Mouse (Mus musculus): ENCODE data around the gene Atxn2l.

Atxn2l gene

DNA sequence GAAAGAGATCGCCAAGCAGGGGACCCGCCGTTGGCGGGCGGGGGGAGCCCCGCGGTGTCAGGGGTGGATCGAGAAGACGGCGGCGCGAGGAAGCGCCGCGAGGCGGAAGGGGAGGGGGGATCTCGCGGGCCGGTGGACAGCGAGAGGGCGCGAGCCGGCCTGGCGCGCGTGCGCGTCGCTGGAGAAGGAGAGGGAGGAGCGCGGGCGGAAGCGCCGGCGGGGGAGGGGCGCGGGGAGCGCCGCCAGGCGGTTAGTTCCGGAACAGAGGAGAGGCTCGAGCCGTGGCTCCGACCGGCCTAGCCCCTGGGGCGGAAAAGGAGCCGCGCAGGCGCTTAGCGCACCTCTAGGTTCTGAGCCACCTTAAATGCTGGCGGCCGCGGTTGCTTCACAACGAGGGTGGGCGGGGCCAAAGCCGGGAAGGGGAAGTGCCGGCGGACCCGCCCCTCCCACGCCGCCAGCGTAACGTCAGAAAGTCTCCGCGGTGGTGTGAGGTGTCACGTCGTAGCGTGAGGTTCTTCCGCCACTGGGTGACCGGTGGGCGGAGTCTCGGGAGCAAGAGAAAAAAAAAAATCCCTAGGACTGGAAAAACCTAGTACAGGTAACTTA is at the start of gene Atxn2l:
Gene Atxn2l, minus strand, starts transcription at position 165 of the 606 bp plus-strand sequence.
- peak; percentile 99 for DNase-seq

DNA sequence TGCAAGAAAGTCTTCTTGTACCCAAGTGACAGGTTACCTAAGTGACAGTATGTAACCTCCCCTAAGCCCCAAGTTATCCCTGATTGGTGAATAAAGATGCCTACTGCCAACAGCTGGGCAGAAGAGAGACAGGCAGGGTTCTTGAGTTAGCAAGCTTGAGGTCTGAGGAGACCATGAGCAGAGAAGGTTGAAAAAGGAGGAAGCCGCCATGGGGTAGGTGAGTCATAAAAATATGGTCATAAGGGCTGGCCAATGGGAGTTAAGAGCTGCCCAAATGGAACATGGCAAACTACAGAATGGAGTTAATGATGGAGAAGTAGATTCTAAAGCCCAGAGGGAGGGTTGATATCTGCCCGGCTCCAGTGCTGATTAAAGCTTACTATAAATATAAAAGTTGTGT is 42.4 kb upstream of the Atxn2l start:
- DNase-seq = no peak

DNA sequence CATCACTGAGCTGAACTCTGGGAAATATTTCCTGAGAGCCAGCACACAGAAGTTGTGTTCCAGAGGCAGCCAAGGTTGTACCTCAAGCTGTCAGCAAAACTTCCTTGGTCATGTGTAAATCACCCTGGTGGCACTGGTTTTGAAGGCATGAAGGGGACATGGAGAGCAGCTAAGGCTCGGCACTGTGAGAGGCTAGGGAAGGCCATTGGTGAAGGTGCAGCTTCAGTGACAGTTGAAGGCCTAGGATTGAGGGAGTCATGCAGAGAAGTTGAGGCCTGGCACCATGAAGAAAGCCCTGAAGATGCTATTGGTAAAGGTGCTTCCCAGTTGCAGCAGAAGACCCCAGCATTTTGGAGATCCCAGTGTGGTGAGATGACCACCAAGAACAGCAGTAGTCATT is 38.4 kb upstream of the Atxn2l start:
- no peak for DNase-seq

DNA sequence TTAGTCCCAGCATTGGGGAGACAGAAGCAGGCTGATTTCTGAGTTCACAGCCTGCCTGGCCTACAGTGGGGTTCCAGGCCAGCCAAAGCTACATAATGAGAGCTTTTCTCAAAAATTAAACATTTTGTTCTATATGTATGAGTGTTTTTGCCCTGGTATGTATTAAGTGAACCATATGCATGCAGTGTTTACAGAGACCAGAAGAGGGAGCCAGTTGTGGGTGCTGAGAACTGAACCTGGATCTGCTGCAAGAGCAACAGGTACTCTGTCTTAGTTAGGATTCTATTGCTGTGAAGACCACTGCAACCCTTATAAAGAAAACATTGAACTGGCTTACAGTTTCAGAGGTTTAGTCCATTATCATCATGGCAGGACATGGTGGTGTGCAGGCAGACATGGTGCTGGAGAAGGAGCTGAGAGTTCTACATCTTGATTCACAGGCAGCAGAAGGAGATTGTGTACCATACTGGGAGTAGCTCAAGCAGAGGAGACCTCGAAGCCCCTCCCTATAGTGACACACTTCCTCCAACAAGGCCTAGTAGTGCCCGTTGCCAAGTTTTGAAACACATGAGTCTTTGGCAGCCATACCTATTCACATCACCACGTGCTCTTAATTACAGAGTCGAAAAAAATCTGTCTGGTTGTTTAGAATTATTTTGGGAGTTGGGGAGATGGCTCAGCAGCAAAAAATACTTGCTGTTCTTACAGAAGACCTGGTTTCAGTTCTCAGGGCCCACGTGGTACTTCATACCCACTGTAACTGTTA is 34.8 kb upstream of the Atxn2l start:
- peak; percentile 24 for DNase-seq

DNA sequence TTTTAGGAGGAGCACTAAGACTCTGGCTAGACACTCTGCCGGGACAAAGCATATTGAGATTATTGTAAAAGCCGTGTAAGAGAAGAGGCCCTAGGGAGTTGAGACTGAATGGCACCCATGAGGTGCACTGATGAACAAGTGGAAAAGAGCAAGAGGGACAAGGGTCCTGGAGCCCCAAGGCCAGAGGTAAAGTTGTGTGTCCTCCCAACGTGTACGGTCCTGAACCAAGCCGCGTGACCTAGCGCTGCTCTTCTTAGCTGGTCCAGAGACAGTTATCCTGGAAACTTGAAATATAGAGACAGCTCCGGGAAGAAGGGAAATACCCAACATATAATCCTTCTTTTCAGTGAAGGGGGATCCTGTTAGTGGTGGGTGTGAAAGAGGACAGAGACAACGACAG is 33.2 kb upstream of the Atxn2l start:
- DNase-seq = no peak

DNA sequence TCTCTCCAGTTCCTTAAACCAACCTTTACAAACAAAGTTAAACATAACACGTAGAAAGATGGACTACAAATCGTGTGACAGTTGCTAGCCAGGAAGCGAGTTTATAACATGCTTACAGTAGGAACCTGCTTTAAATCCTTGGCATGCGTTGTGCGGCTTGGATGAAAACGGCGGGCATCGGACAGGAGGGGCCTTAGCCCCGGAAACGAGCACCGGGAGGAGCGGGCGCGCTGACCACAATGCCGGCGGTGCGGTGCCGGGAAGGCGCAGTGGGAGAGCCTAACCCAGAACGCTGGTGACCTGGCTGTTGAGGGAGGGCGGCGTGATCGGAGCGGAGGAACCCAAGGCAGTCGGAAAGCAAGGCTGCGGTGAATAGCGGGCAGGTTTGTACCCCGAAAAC is 32.5 kb upstream of the Atxn2l start:
- DNase-seq = no peak

DNA sequence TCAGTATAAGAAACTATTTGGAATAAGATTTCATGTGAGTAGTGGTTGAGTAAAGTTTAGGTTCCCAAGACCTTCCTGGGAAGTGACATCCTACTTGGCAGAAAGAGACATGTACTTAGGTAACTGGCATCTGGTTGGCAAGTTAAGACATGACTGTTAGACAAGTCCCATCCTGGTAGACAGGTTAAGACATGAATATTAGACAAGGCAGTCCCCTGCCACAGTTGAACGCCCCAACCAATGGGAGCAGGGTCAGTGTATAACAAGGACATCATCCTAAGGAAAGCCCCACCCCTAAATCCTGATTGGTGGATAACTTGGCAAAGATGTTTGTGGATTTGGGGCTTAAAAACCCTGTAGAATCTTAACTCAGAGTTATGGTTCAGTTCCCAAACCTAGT is 30.2 kb upstream of the Atxn2l start:
- DNase-seq = no peak

DNA sequence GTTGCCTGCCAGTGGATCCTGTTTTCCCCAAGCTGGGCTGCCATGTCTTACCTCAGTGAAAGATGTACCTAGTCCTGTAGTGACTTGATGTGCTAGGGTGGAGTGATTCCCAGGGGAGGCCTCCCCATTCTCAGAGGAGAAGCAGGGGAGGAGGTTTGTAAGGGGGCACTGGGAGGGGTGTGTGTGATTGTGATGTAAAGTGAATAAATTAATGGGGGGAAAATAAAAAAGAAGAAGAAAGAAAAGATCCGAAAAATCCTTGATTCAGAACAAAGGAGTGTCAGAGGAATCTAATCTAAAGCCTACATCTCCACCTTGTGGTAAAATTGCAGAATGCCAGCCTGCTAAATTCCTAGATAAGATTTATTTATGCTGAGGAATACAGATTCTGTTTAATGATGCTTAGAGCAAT is 24.9 kb upstream of the Atxn2l start:
- peak; percentile 22 for DNase-seq

DNA sequence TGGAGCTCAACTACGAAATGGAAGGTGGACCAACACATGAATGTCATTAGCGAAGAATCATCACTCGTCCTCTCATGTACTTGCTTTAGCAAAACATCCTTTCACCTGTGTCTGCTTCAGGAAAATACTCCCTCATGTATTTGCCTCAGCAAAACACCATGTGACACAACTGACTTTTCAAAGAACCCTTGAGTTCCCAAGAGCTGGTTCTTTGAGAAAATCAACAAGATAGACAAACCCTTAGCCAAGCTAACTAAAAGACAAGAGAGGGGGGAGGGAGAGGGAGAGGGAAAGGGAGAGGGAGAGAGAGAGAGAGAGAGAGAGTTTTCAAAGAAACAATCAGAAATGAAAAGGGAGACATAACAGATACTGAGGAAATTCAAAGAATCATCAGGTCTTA is 20.1 kb upstream of the Atxn2l start:
- DNase-seq = no peak

DNA sequence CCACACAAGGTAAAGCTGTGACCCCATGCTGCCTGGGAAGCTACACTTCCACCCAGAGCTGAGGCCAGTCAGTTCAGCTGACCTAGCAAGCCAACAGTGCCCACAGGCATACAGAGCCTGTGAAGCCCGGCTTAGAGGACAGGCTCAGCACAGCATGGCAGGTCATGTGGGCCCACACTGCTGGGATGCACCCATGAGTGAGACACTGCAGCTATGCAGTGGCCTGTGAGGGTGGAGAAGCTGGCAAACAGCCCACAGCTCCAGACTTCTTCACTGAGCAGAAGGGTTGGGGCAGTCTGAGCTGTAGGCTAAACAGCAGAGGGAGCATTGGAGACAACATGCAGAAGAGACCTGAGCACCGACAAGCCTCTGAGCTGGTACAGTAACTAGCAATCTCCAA is 16.3 kb upstream of the Atxn2l start:
- no peak for DNase-seq

DNA sequence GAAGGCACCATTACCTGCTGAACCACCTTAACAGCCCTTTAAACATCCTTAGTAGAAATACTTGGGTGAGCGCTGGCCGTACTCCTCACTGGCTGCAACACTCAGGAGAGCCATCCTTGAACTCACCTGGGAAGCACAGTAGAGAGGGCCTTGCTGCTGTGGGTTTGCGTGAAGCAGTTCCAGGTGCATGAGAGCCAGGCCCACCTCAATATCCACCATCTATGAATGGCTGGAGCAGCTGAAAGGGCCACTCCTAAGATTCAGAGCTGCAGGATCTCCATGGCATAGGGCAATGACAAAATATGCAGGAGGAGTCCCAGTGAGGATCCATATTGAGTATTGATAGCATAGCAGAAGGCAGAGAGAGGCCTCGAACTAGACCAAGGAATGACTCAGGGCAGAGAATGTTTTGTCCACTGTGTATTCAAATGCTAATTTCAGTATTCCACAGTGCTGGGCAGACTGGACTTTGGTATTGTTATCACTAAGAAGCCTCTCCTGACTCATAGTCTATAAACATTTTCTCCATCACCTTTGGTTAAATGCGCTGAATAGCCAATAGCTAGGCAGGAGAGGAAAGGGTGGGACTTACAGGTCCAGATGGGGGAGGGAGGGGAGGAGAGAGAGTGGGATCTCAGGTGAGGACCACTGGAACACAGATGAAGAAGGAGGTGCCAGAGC is 15.2 kb upstream of the Atxn2l start:
- DNase-seq = no peak

DNA sequence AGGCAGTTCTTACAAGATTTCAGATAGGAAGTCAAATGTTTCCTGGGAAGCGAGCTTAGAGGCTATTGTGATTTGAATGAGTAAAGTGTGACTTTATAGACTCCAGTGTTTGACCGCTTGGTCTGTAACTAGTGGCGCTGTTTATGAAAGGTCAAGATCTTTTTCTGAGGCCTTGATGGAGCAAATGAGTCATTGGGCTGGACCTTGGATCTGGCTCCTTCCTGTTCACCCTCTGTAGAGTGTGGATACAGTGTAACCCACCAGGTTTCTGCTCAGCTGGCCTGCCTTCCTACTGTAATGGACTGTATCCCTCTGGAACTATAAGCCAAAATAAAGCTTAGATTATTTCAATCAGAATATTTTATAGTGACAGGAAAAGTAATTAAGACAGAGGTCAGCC is 8.1 kb upstream of the Atxn2l start:
- DNase-seq = no peak

DNA sequence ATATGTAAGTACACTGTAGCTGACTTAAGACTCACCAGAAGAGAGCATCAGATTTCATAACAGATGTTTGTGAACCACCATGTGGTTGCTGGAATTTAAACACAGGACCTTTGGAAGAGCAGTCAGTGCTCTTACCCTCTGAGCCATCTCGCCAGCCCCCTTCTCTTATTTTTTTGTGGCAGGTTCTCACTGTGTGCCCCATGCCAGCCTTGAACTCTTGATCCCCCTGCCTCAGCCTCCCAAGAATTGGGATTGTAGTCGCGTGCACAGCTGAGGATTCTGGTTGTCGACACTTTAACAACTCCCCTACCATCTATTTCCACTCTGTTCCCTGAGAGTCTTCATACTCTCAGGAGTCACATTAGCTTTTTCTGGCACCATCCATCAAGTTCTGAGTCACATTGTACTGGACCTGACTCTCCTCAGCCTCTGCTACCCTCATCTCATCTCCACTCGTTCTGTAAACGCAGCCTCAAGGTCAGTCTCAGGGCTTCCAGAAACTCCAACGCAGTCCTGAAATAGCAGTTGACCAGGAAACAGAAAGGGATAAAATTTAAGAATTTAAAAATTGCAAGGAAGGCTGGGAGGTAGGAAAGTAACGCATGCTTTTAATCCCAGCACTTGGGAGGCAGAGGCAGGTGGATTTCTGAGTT is 4.0 kb upstream of the Atxn2l start:
- DNase-seq = no peak

DNA sequence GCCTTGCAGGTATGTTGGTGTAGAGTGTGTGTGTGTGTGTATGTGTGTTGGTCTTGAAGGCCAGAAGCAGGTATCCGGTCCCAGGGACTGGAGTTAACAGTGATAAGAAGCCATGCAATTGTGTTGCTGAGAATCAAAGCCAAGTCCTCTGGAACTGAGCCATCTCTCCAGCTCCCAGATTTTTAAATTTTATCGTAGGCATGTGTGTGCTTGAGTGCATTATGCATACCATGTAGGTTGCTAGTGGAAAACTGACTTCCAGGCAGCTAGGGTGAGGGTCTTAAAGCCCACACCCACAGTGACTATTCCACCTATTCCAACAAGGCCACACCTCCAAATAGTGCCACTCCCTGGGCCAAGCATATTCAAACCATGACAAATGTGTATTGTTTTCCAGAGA is 1.7 kb upstream of the Atxn2l start:
- no peak for DNase-seq

DNA sequence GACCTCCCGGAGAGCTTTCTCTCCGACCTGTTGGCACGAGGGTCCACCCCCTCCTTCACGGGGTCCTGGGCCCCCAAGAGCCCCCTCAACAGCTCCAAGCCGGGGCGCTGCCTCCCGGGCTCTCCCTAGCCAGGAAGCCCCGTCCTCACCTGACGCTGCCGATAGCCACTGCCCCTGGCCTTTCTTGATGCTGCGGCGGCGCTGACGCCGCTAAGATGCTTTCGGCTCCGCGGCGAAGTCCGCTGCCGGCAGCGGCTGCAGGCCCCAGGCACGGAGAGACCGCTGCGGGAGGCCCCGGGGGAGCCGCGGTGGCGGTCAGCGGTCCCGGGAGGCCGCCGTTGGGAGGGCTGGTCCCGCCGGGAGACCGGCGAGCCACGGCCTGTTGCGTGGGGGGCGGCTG is 486 bp downstream of the Atxn2l start:
- no peak for DNase-seq

DNA sequence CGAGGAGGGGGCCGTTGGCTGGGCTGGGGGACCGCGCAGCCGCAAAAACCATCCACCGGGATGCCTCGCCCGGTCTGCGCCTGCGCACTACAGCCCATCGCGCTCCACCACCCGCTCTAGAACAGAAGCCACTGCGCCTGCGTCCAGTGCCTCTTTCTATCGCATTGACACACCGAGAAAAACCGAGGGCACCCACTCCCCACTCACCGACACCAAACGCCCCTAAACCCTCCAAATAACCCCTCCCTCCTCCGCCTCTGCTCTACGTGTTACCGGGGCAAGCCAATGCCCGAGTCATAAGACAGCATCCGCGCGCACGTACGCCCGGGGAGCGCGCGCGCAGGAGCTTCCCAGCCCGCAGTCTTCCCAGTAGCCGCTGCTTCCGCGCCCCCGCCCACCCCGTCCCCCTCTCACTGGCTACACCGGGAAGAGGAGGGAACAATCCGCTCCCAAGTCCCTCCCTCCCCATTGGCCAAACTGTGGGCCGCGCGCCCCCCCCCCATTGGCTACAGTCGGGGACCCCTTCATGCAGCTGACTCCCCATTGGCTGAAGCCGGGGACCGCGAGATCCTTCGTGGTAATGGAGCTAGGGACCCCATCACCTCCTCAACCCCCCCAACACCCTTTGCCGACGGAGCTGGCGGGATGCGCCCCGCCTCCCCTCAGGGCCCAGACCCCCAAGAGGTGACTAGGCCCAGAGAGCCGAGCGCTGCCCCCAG is 1.1 kb downstream of the Atxn2l start:
- DNase-seq = peak; percentile 91

DNA sequence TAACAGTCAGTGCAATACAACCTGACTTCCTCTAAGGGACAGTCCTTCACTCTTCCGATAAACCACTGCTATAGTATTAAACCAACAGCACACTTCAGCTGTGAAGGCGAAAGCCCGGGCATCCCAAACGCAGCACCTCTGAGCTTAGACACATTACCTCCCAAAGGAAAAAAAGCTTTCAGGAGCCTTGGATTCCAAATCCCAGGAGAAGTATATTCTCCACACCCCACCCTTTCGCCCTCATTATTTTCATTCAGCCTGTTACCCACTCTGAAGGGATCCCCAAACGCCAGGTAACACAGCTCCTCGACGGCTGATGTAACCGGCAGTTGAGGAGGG is 1.6 kb downstream of the Atxn2l start:
- DNase-seq = no peak

DNA sequence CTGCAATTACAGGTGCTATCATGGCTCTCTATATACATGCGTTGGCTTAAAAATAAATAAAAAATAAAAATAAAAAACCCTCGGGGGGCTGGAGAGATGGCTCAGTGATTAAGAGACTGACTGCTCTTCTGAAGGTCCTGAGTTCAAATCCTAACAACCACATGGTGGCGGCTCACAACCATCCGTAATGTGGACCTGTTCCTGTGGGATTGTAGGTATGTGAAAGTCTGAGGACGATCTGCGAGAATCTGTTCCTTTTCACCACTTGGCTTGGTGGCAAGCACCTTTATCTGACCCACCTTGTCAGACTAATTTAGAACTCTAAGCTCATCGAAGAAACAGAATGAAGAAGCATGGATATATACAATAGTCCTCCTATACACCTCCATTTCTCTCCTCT is 3.8 kb downstream of the Atxn2l start:
- no peak for DNase-seq

DNA sequence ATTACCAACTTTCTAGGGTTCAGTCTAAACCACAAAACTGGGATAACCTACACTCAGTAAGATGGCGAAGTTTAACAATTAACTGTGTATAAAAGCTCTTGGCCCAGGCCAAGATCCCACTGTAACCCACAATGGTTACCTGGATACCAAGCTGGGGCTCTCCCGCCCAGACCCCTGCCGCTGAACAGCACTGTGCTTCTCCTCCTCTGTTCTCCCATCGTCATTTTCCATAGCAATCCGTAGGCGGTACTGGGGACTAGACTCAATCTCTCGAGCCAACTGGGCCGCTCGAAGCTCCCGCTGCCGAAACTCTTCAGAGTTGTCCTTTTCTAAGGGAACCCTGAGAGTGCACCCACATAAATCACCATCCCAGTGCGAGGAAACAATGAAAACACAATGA is 5.3 kb downstream of the Atxn2l start:
- no peak for DNase-seq

DNA sequence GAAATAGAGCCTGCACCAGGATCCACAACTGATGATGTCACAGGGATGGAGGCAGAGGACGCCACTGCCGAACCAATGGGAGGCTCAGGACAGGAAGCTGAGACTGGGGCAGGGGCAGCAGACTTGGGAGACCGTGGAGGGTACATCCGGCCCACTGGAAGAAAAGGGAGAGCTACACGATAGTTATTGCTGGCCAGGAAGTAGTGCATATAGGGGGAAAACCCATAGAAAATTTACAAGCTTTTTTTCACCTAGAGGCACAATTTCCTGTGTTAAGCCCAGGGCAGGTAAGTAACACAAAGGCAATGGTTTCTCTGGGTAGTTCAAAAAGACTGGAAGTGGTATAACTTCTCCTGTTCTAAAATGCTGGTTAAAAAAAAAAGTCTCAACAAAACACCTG is 6.8 kb downstream of the Atxn2l start:
- no peak for DNase-seq

DNA sequence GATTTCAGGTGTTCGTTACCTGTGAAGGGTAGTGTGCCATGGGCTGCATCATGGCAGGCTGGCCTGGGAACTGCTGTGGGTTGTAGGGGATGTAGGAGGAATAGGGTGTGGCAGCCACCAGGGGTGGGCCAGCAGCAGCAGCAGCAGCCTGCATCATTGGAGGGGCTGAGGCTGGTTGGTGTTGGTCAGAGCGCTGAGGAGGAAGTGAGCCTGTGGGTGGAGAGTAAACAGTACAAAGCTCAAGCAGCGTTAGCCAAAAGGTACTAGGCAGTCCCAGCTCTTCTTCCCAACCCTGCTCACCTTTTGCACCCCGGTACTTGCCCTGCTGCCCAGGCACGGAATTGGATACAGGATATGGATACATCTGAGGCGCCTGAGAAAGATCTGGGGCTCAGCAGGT is 9.1 kb downstream of the Atxn2l start:
- DNase-seq = no peak

DNA sequence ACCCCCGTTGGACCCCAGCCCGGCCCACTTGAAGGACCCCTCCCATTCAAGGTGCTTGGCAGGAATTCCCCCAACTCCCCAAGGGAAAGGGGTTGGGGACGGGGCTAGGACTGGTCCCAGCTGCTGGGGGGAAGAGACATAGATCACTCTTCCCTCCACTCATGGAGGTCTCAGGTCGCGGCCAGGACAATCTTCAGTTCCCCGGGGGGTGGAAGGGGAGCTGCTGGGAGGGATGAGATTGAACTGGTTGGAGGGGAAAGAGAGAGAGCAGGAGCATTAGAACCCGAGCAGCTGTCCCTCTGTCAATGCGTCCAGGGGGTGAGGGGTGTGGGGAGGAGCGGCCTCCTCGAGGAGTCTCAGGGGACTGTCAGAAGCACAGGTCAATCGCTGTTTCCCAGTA is 11.3 kb downstream of the Atxn2l start:
- DNase-seq = no peak

DNA sequence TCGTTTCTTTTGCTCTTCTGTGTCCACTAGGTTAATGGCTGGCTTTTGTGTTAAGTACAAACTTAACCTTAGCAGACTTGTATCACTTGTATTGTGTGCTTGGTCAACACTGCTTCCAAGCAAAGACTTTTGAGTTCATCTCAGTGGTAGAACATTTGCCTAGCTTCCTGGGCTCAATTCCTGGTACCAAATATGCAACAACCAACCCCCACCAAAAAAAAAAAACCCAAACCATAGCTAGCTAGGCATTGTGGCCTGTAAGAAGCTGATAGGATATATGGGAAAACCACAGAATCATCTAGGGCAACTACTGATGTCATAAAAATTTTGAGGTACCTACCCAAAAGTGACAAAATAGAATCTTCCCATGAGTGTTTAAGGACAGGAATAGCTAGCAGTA is 12.2 kb downstream of the Atxn2l start:
- no peak for DNase-seq

All from thymus, postnatal 25 days (tissue).